Mouse (Mus musculus): ENCODE results near the gene Trmt10a. TPM values are rescaled to one million over a fixed set of nuclear protein-coding genes. Genes with fewer than 3 reads are reported as not detected.

Gene Trmt10a
- total RNA-seq (2017), result 19.1 and 27.1 TPM in 2 replicates

- peak; percentile 88 to 91 for ATAC-seq (replicated peaks in 1 of 2; ENCODE audit: insufficient read depth in 1 of 2, low FRiP score in 2 of 2, low TSS enrichment in 1 of 2, low read depth in 1 of 2, poor library complexity in 2 of 2, severe bottlenecking in 2 of 2)
Measured at GRCm38 (mm10) chr3:138143315-138144059, at the start of gene Trmt10a. TSS of gene Trmt10a (plus strand) at chr3:138143448.

DNA sequence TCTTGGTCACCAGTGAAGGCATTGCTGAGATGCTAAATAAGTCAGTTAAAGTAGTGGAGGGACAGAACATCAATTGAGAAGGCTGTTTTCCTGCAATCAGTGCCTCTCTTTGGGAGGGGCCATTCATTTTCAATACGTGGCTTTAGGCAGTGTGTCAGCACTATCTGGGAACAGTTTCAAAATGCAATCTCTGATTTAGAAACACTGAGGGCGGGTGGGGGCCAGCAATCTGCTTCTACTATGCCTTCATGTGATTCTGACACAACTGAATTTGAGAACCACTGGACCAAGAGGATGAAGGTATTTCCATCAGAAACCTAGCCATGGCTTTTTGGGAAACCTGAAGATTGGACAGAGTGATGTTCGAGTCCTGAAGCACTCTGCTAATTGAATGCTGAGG lies 47.9 kb upstream of the Trmt10a start:
- no peak for ATAC-seq (replicated peaks in 1 of 2; ENCODE audit: insufficient read depth in 1 of 2, low FRiP score in 2 of 2, low TSS enrichment in 1 of 2, low read depth in 1 of 2, poor library complexity in 2 of 2, severe bottlenecking in 2 of 2)

GRCm38 (mm10) chr3:138095718-138096117 lies 47.5 kb upstream of the Trmt10a start:
- no peak; a peak in 1 of 4 replicates for ATAC-seq (replicated peaks in 1 of 2; ENCODE audit: insufficient read depth in 1 of 2, low FRiP score in 2 of 2, low TSS enrichment in 1 of 2, low read depth in 1 of 2, poor library complexity in 2 of 2, severe bottlenecking in 2 of 2)

DNA sequence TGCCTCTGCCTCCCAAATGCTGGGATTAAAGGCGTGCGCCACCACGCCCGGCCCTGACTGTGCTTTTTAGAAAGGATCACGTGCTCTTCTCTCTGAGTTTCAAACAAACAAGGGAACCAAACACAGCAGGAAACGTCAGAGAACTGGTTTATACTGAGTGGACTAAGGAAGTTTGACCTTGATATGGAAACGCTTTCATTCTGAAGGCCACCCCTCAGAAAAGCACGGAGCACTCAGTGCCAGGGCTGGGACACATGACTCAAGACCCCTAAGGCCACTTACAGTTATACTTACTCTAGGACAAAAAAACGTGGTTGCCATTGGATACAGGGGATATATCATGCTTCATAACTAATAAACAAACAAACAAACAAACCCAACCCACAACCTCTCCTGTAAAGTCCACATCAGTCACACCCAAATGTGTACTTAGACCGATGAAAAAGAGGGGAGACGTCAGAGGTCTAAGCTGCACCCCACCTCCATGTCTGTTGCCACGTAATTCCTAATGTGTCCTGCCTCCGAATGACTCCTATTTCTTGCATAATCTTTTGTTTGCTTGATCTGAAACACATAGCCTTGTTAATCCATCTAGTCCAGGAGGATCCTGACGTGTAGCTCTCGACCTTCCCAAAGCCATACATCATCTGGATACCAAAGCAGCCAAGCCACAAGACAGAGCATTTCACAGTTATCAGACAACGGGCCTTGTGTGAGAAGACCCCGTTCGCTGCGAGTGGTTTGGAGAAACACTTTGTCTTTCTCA lies 46.8 kb upstream of the Trmt10a start:
- ATAC-seq (replicated peaks in 1 of 2; ENCODE audit: insufficient read depth in 1 of 2, low FRiP score in 2 of 2, low TSS enrichment in 1 of 2, low read depth in 1 of 2, poor library complexity in 2 of 2, severe bottlenecking in 2 of 2), result no peak

- no peak for ATAC-seq (replicated peaks in 1 of 2; ENCODE audit: insufficient read depth in 1 of 2, low FRiP score in 2 of 2, low TSS enrichment in 1 of 2, low read depth in 1 of 2, poor library complexity in 2 of 2, severe bottlenecking in 2 of 2)
Measured at GRCm38 (mm10) chr3:138097718-138098117, 45.5 kb upstream of the Trmt10a start.

- no peak for ATAC-seq (replicated peaks in 1 of 2; ENCODE audit: insufficient read depth in 1 of 2, low FRiP score in 2 of 2, low TSS enrichment in 1 of 2, low read depth in 1 of 2, poor library complexity in 2 of 2, severe bottlenecking in 2 of 2)
Measured at GRCm38 (mm10) chr3:138101936-138102335, 41.3 kb upstream of the Trmt10a start.

- ATAC-seq (replicated peaks in 1 of 2; ENCODE audit: insufficient read depth in 1 of 2, low FRiP score in 2 of 2, low TSS enrichment in 1 of 2, low read depth in 1 of 2, poor library complexity in 2 of 2, severe bottlenecking in 2 of 2), result no peak
Measured at GRCm38 (mm10) chr3:138103690-138104089, 39.6 kb upstream of the Trmt10a start.

- no peak for ATAC-seq (replicated peaks in 1 of 2; ENCODE audit: insufficient read depth in 1 of 2, low FRiP score in 2 of 2, low TSS enrichment in 1 of 2, low read depth in 1 of 2, poor library complexity in 2 of 2, severe bottlenecking in 2 of 2)
Measured at GRCm38 (mm10) chr3:138105056-138105455, 38.2 kb upstream of the Trmt10a start.

DNA sequence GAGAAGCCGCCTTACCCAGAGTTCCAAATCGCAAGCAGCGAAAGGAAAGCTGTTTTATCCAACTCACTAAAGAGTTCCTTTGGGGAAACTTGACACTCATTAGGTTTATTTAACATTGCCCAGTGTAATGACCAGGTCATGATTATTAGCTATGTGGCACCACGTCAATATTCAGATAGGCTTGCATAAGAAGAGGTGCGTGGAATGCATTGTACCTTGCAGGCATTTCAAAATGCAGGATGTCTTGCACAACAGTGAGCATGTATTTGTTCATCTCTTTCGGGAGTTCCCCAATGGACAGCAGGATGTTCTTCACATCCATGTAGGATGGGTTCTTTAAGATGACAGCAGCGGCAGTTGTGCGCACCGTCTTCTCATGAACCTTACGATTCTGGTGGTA lies 36.4 kb upstream of the Trmt10a start:
- ATAC-seq (replicated peaks in 1 of 2; ENCODE audit: insufficient read depth in 1 of 2, low FRiP score in 2 of 2, low TSS enrichment in 1 of 2, low read depth in 1 of 2, poor library complexity in 2 of 2, severe bottlenecking in 2 of 2), result 0 out of 4 replicates have a peak, but pooled peaks of 1 of the 2 experiments have one; percentile 27

DNA sequence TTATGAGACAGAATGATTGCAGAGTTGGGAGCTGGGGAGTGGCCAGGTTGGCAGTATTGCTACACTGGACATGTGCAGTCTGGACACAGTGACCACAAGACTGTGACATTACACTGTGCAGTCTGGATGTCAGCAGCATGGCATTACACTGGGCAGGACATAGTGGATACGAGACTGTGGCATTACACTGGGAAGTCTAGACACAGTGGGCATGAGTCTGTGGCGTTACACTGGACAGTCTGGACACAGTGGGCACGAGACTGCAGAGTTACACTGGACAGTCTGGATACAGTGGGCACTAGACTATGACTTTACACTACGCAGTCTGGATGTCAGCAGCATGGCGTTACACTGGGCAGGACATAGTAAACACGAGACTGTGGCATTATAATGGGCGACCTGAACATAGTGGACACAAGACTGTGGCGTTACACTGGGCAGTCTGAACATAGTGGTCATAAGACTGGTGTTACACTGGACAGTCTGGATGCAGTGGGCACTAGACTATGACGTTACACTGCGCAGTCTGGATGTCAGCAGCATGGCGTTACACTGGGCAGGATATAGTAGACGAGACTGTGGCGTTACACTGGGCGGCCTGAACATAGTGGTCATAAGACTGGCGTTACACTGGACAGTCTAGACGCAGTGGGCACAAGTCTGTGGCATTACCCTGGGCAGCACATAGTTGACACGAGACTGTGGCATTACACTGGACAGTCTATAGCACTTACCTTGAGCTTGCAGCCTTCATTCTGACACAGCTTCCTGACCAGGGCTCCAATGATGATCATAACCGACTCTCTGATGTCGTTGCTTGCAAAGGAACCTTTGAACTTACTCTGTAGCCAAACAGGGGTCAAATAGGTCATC lies 32.1 kb upstream of the Trmt10a start:
- no peak for ATAC-seq (replicated peaks in 1 of 2; ENCODE audit: insufficient read depth in 1 of 2, low FRiP score in 2 of 2, low TSS enrichment in 1 of 2, low read depth in 1 of 2, poor library complexity in 2 of 2, severe bottlenecking in 2 of 2)

- ATAC-seq (replicated peaks in 1 of 2; ENCODE audit: insufficient read depth in 1 of 2, low FRiP score in 2 of 2, low TSS enrichment in 1 of 2, low read depth in 1 of 2, poor library complexity in 2 of 2, severe bottlenecking in 2 of 2), result no peak
Measured at GRCm38 (mm10) chr3:138114106-138114505, 29.1 kb upstream of the Trmt10a start.

DNA sequence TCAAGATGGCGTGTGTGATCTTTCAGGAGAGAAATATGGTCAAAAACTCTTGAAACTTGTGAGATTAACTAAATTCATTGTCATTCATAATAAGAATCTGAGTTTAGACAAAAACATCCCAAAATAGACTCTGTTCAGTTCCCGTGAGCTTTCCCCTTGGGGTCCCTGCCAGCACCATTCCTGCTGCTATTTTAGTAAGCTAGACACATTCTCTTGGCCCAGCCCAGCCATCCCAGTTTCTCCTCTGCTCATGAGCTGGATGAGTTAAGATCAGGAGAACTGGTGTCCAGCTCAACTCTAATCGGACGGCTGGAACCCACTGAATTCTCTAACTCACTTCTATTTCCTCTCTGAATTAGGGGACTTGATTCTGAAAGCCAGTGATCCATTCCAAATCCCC lies 26.4 kb upstream of the Trmt10a start:
- ATAC-seq (replicated peaks in 1 of 2; ENCODE audit: insufficient read depth in 1 of 2, low FRiP score in 2 of 2, low TSS enrichment in 1 of 2, low read depth in 1 of 2, poor library complexity in 2 of 2, severe bottlenecking in 2 of 2), result no peak

DNA sequence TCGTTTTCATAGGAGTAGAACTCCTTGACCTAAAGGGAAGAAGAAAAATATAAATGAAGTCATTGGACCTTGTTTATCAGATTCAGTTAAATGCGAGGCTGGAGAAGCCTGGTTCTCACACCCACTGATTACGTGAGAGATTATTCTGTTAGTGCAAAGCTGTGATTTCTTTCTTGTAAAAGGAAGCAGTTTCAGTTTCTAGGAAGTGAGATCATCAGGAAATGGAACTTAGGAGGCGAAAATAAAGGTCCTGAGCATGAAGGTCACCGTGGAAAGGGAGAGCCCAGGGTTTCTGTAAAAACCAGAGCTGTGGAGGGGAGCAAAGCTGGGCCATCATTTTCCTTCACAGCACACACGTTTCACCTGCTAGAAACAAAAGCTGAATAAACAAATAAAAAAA lies 24.9 kb upstream of the Trmt10a start:
- no peak for ATAC-seq (replicated peaks in 1 of 2; ENCODE audit: insufficient read depth in 1 of 2, low FRiP score in 2 of 2, low TSS enrichment in 1 of 2, low read depth in 1 of 2, poor library complexity in 2 of 2, severe bottlenecking in 2 of 2)

DNA sequence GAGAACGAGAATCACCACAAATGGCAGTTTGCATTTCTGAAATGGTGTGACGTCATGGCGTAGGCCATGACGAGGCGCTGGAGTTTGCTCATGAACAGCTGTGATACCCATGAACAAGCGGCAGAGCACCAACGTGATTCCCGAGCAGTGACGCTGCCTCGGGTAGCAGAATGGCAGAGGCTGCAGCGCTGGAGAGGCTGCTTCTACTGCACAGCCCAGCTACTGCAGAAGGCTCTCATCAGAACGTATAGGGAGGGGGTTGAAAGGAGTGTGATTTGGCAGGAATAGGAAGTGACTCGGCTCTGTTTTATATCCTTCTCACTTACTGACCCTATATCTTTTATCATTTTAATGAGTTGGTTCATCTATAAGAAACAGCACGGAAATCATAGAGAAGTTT lies 24.4 kb upstream of the Trmt10a start:
- ATAC-seq (replicated peaks in 1 of 2; ENCODE audit: insufficient read depth in 1 of 2, low FRiP score in 2 of 2, low TSS enrichment in 1 of 2, low read depth in 1 of 2, poor library complexity in 2 of 2, severe bottlenecking in 2 of 2), result peak; percentile 39 to 66; a peak in 3 of 4 replicates

GRCm38 (mm10) chr3:138119444-138120105 lies 23.7 kb upstream of the Trmt10a start:
- no peak for ATAC-seq (replicated peaks in 1 of 2; ENCODE audit: insufficient read depth in 1 of 2, low FRiP score in 2 of 2, low TSS enrichment in 1 of 2, low read depth in 1 of 2, poor library complexity in 2 of 2, severe bottlenecking in 2 of 2)

- ATAC-seq (replicated peaks in 1 of 2; ENCODE audit: insufficient read depth in 1 of 2, low FRiP score in 2 of 2, low TSS enrichment in 1 of 2, low read depth in 1 of 2, poor library complexity in 2 of 2, severe bottlenecking in 2 of 2), result no peak
Measured at GRCm38 (mm10) chr3:138121461-138121860, 21.8 kb upstream of the Trmt10a start.

DNA sequence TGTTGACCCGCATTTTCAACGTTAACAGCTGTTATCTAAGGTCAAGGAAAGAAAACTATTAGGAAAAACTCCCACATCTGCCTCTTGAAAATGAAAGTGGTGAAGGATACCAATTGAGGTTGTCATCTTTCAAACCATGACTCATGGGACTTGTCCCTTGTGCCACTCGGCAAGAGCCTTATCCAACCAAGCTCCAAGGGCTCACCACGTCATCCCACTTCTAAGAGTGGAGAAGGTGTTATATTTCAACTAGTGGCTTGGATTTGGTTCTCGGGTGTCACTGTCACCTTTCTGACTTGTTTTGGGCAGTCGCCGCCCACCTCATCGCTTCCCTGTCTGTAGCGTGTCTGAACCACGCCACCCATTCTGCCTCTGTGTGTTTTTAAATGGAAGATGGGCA lies 19.4 kb upstream of the Trmt10a start:
- ATAC-seq (replicated peaks in 1 of 2; ENCODE audit: insufficient read depth in 1 of 2, low FRiP score in 2 of 2, low TSS enrichment in 1 of 2, low read depth in 1 of 2, poor library complexity in 2 of 2, severe bottlenecking in 2 of 2), result no peak
